Mouse (Mus musculus) hindbrain, embryonic 12.5 days (tissue): ENCODE data around the gene Commd1. TPM values are rescaled to one million over a fixed set of nuclear protein-coding genes. Genes with fewer than 3 reads are reported as not detected.

Experiments
- ATAC-seq: fragments of 200-750 bp; cut with Nextera tagmentation; 2 replicates; pipeline ENCODE4 v1.8.0; 2017; ENCODE audit warnings: moderate TSS enrichment; ENCODE audit not compliant: low FRiP score
- H3K27ac ChIP-seq: fragments of 300-500 bp; sonication (generic); 2 replicates; pipeline ENCODE4 v1.5.1; 2016; ENCODE audit warnings: mild to moderate bottlenecking
- H3K27me3 ChIP-seq: fragments of 300-500 bp; sonication (generic); 2 replicates; pipeline ENCODE4 v1.6.1; 2016; ENCODE audit warnings: mild to moderate bottlenecking
- H3K36me3 ChIP-seq: fragments of 300-500 bp; sonication (generic); 2 replicates; pipeline ENCODE4 v1.6.1; 2016; ENCODE audit warnings: mild to moderate bottlenecking
- H3K4me1 ChIP-seq: fragments of 300-500 bp; sonication (generic); 2 replicates; pipeline ENCODE4 v1.6.1; 2016
- H3K4me2 ChIP-seq: fragments of 300-500 bp; sonication (generic); replicated peaks from 2 replicates; pipeline ENCODE4 v1.6.1; 2016; ENCODE audit warnings: mild to moderate bottlenecking
- H3K4me3 ChIP-seq: fragments of 300-500 bp; sonication (generic); 2 replicates; pipeline ENCODE4 v1.5.1; 2016; ENCODE audit warnings: mild to moderate bottlenecking
- H3K9ac ChIP-seq: fragments of 300-500 bp; sonication (generic); 2 replicates; pipeline ENCODE4 v1.6.1; 2016; ENCODE audit warnings: mild to moderate bottlenecking, moderate library complexity
- H3K9me3 ChIP-seq: fragments of 300-500 bp; sonication (generic); replicated peaks from 2 replicates; pipeline ENCODE4 v1.6.1; 2016; ENCODE audit warnings: mild to moderate bottlenecking
- WGBS: fragments of 180-500 bp; shearing (Covaris S2); methylation state at CpG from one replicate; pipeline ENCODE4 v1.1.7; 2016; 5-methylcytosine and 5-hydroxymethylcytosine counted together
- polyA plus RNA-seq: library from polyadenylated mRNA; unstranded; fragments of >200 nt; fragmentation: Nextera tagmentation; extraction: Ambion mirVana; gene quantifications from 2 replicates; pipeline ENCODE4 v1.2.1, GENCODE M21; 2016

Gene Commd1
- polyA plus RNA-seq: 309 and 314 TPM in 2 replicates

DNA sequence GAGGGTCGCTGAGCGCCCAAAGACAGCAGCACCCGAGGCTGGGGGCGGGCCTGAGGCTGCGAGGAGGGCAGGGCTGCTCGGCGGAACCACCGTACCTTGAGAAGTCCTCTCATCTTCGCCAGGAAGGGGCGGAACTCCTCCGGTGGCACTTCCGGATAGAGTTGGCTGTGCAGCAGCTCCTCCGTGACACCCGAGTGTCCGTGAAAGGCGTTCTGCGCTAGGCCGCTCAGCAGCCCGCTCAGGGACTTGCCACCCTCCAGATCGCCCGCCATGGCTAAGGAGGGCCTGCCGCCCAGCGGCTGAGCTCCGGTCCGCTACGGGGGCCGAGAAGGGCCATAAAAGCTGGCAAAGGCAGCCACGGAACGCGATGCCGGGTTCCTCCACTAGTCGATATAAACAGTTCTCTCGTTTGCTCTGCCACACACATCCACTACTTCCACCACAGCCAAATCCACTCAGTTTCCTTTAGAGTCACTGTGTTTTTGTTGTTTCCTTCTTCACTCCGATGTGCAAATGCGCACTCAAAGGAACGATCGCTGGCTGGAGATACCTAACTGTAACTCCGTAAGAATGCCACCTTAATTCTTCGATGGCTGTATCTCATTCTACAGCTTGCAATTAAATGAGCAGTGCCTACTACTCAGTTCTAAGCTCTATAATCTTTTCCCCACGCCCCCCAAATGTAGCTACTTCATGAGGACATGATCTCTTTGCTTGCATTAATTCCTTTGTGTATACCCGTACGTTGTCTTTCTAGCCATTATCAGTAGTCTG is at the start of gene Commd1, which contains the start of gene Gm28048:
Gene Commd1, minus strand, starts transcription at position 399 of the 774 bp plus-strand sequence.
Gene Gm28048, minus strand, starts transcription at position 107 of the 774 bp plus-strand sequence.
- peaks cover 9% of the 10 kb centered on the region for H3K4me1 ChIP-seq
- no peaks in the 10 kb centered on the region for H3K9me3 ChIP-seq
- H3K9ac ChIP-seq: peak within 1 kb of the TSS; percentile 75
- peak within 1 kb of the TSS; percentile 64 for H3K4me3 ChIP-seq
- peak within 1 kb of the TSS; percentile 93 for H3K27ac ChIP-seq
- H3K36me3 ChIP-seq: peaks cover 5% of the 10 kb centered on the region; the same call in 1 of the 2 replicates
- H3K4me2 ChIP-seq: peak within 1 kb of the TSS; percentile 84
- H3K27me3 ChIP-seq: no peaks in the 10 kb centered on the region
- 4% methylated on average over 42 of the region's 42 CpGs for WGBS
- ATAC-seq: peak; percentile 94

DNA sequence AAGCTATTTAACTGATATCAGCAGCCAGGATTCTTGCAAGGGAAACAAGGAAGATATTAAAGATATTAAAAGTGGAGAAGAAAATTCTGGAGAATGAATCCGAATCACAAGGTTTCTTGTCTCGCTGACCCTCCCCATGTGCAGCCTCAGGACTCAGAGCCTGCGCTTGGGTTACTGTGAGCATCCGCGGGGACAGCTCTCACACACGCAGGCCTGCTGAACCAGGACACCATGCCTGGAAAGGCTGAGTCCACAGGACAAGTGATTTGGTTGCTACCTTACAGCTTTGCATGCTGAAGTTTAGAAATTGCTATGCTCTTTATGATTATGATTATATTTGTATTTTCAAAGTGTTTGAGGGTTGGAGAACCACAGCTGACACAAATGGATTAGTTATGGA is 47.2 kb upstream of the Commd1 start:
- Histone ChIP-seq H3K9ac (no peak overlapping the region), H3K4me1 (no peaks in the 10 kb centered on the region), H3K27me3 (no peaks in the 10 kb centered on the region), H3K36me3 (no peaks in the 10 kb centered on the region), H3K9me3 (no peaks in the 10 kb centered on the region), H3K4me3 (no peak overlapping the region), H3K4me2 (no peak overlapping the region), H3K27ac (no peak overlapping the region)
- no peak for ATAC-seq
- WGBS: 81% methylated on average over 6 of the region's 6 CpGs

DNA sequence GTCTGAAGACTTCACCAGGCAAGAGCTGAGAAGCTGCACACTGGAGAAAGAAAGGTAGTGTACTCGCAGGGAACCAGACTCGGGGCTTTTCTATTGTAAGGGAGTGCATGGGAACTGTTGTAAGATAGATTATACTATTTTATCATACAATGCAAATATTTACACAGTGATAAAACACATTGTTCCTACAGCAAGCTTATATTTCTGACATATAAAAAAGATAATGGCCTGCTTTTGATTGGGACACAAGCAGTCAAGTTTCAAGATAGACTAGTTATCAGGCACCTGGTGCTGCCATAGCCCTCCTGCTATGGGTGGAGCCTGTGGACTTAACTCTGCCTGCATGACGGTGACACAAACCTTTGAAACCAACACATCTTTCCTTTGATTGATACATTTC is 46.8 kb upstream of the Commd1 start:
- Histone ChIP-seq H3K27me3 (no peaks in the 10 kb centered on the region), H3K36me3 (no peaks in the 10 kb centered on the region), H3K9ac (no peak overlapping the region), H3K9me3 (no peaks in the 10 kb centered on the region), H3K4me1 (no peaks in the 10 kb centered on the region), H3K4me2 (no peak overlapping the region), H3K4me3 (no peak overlapping the region), H3K27ac (no peak overlapping the region)
- 76% methylated on average over 3 of the region's 3 CpGs for WGBS
- ATAC-seq: no peak

DNA sequence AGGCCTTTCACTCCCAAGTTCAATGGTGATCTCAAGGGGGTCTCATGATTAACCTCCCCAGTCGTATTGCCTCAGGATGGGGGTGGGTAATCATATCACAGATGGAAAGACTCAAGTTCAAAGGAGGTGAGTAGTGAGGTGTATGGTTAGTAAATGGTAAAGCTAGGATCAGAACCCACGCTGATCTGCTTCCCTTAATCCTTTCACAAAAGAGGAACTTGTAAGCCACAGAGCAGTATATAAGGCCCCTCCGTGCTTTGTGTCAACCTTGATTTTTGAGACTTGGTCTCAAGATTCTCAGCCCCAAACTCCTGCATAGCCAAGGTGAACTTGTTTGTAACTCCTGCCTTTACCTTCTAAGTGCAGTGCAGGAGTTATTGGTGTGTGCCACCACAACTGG is 42.0 kb upstream of the Commd1 start:
- H3K36me3 ChIP-seq: no peaks in the 10 kb centered on the region
- H3K9me3 ChIP-seq: no peaks in the 10 kb centered on the region
- ATAC-seq: no peak
- no peak overlapping the region for H3K4me2 ChIP-seq
- no peak overlapping the region for H3K4me3 ChIP-seq
- 79% methylated on average over 3 of the region's 3 CpGs for WGBS
- no peak overlapping the region for H3K27ac ChIP-seq
- H3K4me1 ChIP-seq: no peaks in the 10 kb centered on the region
- no peak overlapping the region for H3K9ac ChIP-seq
- no peaks in the 10 kb centered on the region for H3K27me3 ChIP-seq

DNA sequence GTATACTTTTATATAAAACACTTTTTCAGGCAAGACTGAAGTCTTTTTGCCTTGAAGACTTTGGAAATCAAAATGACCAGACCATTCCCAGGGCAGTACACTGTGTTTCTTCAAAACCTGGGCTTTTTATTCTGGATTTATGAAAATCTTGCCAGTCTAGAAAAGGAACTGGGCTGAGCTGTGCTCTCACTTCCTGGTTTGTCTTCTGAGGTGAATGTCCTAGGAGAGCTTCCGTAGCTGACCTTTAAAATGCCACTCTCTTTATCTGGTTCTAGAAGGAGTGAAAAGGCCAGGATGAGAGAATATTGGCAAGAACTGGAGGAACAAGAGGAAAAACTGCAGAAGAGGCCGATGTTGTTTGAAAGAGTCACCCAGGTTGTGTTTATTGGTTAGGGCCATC is 41.0 kb upstream of the Commd1 start:
- Histone ChIP-seq H3K4me3 (no peak overlapping the region), H3K27me3 (no peaks in the 10 kb centered on the region), H3K4me2 (no peak overlapping the region), H3K9me3 (no peaks in the 10 kb centered on the region), H3K27ac (no peak overlapping the region), H3K9ac (no peak overlapping the region), H3K36me3 (no peaks in the 10 kb centered on the region), H3K4me1 (no peaks in the 10 kb centered on the region)
- no peak for ATAC-seq
- 97% methylated on average over 2 of the region's 2 CpGs for WGBS

DNA sequence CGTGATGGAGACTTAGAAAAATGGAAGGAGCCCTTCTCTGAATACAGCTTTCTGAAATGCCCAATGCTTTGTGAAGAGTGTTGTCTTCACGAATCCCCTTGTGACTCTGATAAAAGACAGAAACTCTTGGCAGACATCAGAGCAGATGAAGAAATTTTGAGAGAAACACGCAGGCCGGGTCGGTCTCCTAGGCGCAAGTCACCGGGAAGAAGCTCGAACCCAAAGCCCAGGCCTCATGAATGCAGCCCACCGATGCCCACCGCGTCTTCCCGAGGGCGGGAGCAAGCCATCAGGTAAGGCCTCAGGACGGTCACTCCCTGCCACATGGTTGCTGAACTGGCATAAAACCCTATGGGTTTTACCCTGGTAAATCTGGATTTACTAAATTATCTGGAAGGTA is 38.7 kb upstream of the Commd1 start:
- H3K9me3 ChIP-seq: no peaks in the 10 kb centered on the region
- ATAC-seq: no peak
- no peak overlapping the region for H3K4me2 ChIP-seq
- WGBS: 90% methylated on average over 14 of the region's 14 CpGs
- H3K36me3 ChIP-seq: no peaks in the 10 kb centered on the region
- H3K4me3 ChIP-seq: no peak overlapping the region
- H3K4me1 ChIP-seq: no peaks in the 10 kb centered on the region
- no peak overlapping the region for H3K9ac ChIP-seq
- no peak overlapping the region for H3K27ac ChIP-seq
- no peaks in the 10 kb centered on the region for H3K27me3 ChIP-seq

DNA sequence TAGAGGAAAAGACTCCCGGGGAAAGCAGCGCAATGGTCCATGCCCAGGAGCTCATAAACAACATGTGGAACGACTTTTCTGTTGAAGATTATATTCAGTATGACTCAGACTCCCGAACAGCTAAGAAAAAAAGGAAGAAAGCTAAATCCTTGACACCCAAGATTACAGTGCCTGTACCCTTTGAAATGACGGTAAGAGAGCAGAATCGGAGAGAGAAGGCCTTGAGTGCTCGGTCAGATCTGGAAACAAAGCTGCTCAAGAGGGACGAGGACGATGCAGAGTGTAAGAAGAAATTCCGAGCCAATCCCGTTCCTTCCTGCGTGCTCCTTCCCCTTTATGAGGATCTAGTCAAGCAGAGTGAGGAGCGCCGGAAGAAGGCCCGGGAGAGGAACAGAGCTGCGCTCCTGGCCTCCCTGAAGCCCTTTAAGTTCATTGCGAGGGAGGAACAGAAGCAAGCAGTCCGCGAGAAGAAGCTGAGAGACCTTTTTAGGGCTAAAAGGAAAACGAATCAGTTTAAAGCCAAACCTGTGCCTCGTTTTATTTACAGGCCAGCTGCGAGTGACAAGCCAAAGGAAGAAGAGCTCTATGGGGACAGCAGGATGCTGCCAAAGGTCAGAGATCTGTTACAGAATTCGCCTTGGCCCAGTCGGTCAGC is 38.1 kb upstream of the Commd1 start:
- H3K9me3 ChIP-seq: no peaks in the 10 kb centered on the region
- H3K27me3 ChIP-seq: no peaks in the 10 kb centered on the region
- 57% methylated on average over 24 of the region's 24 CpGs for WGBS
- H3K4me2 ChIP-seq: no peak overlapping the region
- ATAC-seq: no peak
- H3K9ac ChIP-seq: no peak overlapping the region
- H3K4me1 ChIP-seq: no peaks in the 10 kb centered on the region
- H3K36me3 ChIP-seq: no peaks in the 10 kb centered on the region
- H3K27ac ChIP-seq: no peak overlapping the region
- H3K4me3 ChIP-seq: no peak overlapping the region

DNA sequence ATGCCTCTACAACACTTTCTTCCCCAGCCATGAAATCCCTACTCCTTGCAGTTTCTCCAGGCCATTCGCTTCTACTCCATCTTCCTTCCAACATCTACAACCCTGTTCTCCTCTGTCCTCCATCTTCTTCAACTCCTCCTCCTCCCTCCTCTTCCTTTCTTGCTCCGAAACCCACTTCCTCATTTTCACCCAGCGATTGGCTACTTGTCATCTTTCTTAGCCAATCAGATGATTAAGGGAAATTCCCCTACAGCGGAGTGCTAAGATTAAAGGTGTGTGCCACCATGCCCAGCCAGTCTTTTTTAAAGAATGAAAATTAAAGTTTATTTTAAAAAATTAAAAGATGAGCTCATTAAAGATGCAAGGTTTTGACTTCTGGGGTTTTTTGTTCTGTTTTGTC is 35.8 kb upstream of the Commd1 start:
- no peaks in the 10 kb centered on the region for H3K4me1 ChIP-seq
- WGBS: 92% methylated on average over 4 of the region's 4 CpGs

DNA sequence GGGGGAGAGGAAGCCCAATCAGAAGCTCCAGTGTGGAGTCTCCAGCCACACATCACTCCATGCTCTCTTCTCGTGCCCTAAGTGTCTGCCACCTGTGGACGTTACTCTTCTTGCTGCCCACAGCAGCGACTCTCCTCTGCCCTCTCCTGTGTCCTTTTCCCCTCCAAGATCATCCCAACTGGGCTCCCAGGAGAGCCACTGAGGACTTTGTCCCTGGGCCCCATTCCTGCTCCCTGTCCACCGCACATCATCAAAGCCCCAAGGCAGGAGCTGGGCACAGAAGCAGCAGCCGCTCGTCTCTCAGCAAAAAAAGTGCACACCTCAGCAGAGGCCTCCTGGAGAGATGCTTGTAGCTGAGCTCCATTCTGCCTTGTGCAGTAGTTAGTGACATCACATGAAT is 32.8 kb upstream of the Commd1 start:
- ATAC-seq: no peak
- H3K36me3 ChIP-seq: no peaks in the 10 kb centered on the region
- no peak overlapping the region for H3K9ac ChIP-seq
- H3K9me3 ChIP-seq: no peaks in the 10 kb centered on the region
- 72% methylated on average over 6 of the region's 6 CpGs for WGBS
- no peak overlapping the region for H3K4me3 ChIP-seq
- H3K4me1 ChIP-seq: no peaks in the 10 kb centered on the region
- H3K4me2 ChIP-seq: no peak overlapping the region
- no peaks in the 10 kb centered on the region for H3K27me3 ChIP-seq
- H3K27ac ChIP-seq: no peak overlapping the region

More for the DNA sequence above, 35.8 kb upstream of the Commd1 start:
- Histone ChIP-seq H3K9me3 (no peaks in the 10 kb centered on the region), H3K4me3 (no peak overlapping the region), H3K4me2 (no peak overlapping the region), H3K27ac (no peak overlapping the region), H3K27me3 (no peaks in the 10 kb centered on the region), H3K9ac (no peak overlapping the region), H3K36me3 (no peaks in the 10 kb centered on the region)
- ATAC-seq: no peak

DNA sequence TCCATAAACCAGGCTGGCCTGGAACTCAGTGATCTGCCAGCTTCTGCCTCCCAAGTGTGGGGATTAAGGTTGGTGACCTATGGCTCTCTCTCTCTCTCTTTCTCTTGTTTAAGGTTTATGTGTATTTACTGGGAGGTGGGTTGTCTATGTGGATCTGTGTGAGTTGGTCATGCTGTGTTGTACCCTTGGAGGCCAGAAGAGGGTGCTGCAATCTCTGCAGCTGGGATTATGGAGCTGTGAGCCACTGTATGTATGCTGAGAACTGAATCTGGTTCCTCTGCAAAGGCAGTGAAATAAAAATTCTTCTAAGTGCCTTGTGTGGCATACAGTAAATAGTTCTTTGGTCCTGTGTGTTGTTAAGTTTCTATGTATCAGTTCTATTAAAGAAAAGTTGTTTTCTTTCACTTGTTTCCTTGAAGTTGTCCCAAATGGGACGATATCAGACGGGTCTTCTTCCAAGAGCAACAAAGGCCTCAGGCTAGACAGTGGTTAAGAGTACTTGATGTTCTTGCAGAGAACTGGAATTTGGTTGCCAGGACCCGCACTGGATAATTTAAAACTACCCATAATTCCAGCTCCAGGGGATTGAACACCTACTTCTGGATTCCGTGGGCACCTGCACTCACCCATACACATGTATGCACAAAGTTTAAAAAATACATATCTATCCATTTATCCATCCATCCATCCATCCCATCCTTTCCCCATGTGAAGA is 31.6 kb upstream of the Commd1 start:
- H3K27ac ChIP-seq: no peak overlapping the region
- no peak overlapping the region for H3K4me2 ChIP-seq
- no peaks in the 10 kb centered on the region for H3K4me1 ChIP-seq
- no peak overlapping the region for H3K4me3 ChIP-seq
- no peak for ATAC-seq
- no peaks in the 10 kb centered on the region for H3K9me3 ChIP-seq
- 88% methylated on average over 4 of the region's 4 CpGs for WGBS
- H3K9ac ChIP-seq: no peak overlapping the region
- H3K27me3 ChIP-seq: no peaks in the 10 kb centered on the region
- no peaks in the 10 kb centered on the region for H3K36me3 ChIP-seq

DNA sequence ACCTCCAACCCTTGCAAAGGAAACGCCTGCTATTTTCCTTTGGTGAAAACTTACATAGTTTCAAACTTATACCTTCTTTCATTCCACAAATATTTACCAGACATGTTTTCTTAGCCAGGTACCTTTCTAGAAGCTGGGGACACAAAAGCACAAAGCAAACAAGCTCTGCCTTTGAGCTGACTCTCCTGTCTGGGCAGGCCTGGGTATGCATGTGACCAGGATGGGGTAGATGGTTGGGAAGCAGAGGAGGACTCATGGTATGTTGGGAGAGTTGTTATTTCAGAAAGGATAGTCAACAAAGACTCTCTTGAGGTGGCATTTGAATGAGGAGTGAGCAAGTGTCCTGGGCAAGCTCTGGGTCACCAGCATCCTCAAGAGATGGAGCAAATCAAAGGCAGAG is 30.9 kb upstream of the Commd1 start:
- H3K9me3 ChIP-seq: no peaks in the 10 kb centered on the region
- ATAC-seq: no peak
- H3K4me3 ChIP-seq: no peak overlapping the region
- no peaks in the 10 kb centered on the region for H3K36me3 ChIP-seq
- H3K9ac ChIP-seq: no peak overlapping the region
- H3K4me1 ChIP-seq: no peaks in the 10 kb centered on the region
- H3K4me2 ChIP-seq: no peak overlapping the region
- 86% methylated on average over 1 of the region's 1 CpGs for WGBS
- H3K27ac ChIP-seq: no peak overlapping the region
- H3K27me3 ChIP-seq: no peaks in the 10 kb centered on the region

DNA sequence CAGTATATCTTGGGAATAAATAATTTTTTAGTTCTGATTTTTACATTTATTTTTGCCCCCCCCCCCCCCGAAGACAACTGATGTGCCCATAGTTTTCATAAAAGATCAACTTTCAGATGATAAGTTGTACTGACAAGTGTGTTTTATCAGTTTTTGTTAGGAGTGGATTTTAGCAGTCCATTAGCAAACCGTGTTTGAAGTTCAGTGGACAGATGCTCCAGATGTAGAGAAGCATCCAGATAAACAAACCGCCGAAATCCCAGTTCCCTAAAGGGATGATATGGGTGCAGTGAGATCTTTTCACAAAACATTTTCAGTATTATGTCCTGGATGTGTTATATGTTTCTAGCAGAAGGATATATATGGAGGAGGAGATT is 26.6 kb upstream of the Commd1 start:
- Histone ChIP-seq H3K4me1 (no peaks in the 10 kb centered on the region), H3K27ac (no peak overlapping the region), H3K9me3 (no peaks in the 10 kb centered on the region), H3K4me2 (peak overlapping the region; percentile 64), H3K27me3 (no peaks in the 10 kb centered on the region), H3K4me3 (peak overlapping the region; percentile 55), H3K9ac (peak overlapping the region; percentile 77), H3K36me3 (peaks cover 11% of the 10 kb centered on the region)
- ATAC-seq: no peak
- WGBS: 34% methylated on average over 4 of the region's 4 CpGs
